Mouse (Mus musculus): ENCODE data around the gene Cdca4.
A peak's percentile ranks its signal among the peaks of the same experiment; 100 is the strongest.
"Not testable (repeated sequence)": the region's sequence is repeated elsewhere in the genome, so short reads cannot be mapped to it uniquely, and the experiment has no call there.

Cdca4 gene

DNA sequence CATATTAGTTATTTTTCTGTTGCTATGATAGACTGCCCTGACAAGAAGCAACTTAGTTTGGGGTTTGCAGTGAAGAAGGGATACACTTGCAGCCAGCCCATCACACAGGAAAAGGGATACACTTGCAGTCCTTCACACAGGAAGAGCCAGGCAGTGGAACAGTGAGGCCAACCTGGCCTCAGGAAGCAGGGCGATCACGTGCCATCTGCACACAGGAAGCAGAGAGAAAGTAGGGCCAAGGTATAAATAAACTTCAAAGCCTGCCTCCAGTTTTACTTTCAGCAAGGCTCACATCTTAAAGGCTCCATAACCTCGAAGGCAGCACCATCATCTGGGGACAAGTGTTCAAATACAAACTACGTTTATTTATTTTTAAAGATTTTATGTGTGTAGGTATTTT, 6.0 kb downstream of the Cdca4 start:
- no peak for DNase-seq (ENCODE audit: low read depth, low spot score)

DNA sequence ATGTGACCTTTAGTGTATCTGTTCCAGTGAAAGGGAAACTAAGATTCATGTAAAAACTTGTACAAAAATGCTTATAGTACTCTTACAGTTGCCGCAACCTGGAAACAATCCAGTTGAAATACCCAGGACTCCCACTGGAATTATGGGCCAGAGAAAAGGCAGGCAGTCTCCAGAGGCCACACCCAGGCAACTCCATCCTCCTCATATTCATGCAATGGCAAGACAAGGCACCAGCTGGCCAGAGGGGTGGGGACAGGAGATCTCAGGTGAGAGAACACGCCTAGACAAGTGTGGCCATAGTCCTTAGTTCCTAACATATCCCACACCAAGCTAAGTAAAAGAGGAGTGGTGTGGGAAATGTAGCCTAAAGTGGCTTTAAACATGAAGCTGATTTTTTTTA, 6.5 kb downstream of the Cdca4 start:
- no peak for DNase-seq (ENCODE audit: low read depth, low spot score)

DNA sequence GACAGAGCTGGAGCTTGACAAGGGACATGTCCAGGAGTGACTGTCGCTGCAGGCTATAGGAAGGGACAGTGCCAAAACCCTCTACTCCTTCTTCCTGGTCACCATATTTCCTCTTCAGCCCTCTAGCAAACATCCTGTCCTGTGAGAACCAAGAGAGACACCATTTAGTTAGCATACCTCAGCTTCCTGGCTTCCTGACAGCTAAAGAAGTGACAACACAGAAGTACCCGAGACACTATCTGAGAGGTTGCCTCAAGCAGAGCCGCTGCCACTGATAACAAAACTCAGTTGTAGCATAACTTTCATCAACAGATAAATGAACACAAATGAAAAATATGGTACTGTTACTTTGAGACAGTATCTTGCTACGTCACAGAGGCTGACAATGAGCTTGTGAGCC, 7.2 kb downstream of the Cdca4 start:
- DNase-seq (ENCODE audit: low read depth, low spot score) = no peak

DNA sequence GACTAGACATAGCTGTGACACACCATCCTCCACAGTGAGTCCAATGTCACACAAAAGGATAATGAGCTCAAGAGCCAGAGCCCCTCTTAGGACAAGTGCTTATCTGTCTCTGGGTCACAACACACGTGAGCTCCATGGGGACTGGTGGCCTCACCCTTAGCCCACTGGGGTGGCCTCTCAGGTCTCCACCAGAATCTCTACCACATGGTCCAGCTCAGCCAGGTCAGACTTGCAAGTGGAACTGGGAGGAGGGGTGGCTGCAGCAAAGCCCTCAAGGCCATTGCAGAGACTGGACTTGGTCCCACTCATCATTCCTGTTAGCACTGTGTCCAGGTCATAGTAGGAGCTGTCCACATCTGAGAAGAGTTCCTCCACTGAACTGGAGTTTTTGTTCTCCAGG, 8.0 kb downstream of the Cdca4 start:
- DNase-seq (ENCODE audit: low read depth, low spot score) = peak; percentile 47

DNA sequence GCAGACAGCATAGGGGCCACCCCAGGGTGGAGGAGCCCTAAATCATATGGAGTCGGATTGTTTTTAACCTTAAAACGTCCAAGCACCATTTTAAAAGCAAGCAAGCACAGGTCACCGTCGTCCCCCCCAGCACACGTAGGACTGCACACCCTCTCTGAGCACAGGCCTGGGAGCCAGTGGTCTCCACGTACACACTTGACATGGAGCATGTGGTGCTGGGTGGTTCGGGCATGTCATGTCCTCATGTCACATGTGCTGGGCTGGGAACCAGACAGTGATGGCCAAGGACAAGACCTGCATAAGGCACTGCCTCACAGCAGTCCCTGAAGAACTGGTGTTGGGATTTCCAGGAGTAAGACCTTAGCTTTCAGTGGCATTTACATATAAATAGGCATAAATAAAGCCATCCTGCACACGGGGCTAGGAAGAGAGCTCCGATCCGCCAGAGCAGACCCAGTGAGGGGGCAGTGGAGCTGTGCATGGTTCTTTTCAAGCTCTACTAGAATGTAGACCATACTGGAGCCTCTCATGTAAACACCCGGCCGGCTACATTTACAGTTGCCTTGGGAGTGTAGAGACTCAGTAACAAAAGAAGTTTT, 8.7 kb downstream of the Cdca4 start:
- no peak for DNase-seq (ENCODE audit: low read depth, low spot score)

DNA sequence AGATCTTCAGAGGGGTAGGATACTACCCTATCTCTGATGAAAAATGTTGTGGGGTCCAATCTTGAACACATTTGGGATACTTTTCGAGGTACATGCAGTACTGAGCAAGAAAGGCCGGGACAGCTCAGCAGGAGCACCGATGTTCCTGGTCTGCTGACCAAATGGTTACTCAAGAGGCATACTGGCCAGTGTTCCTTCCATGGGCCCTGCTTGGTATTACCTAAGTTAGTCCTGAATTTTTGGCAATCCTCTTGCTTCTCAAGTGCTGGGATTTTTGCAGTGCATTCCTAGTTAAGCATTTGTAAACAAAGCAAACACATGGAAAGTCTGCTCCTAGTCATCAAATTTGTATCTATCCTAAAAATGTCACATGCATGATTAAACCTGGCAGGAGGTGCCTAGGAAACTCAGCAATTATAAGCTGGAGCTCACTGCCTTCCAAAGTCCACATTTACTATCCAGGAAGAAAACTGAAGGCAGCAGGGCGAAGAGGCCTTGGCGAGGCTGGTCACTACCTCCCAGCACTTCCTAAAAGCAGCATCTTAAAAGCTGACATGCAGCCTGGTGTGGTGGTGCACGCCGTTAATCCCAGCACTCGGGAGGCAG, 10.1 kb downstream of the Cdca4 start:
- DNase-seq (ENCODE audit: low read depth, low spot score) = no peak

DNA sequence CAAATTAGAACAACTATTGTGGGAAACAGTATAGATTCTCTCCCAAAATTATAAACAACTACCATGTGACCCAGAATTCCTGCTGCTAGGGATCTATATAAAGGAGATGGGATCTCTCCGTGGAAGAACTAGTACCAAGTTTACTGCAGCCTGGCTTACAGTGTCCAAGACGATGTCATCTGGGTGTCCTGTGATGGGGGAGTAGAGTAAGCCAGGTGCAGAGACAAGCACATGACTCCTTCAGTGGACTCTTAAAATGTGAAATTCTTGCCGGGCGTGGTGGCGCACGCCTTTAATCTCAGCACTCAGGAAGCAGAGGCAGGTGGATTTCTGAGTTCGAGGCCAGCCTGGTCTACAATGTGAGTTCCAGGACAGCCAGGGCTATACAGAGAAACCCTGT, 12.4 kb downstream of the Cdca4 start:
- DNase-seq (ENCODE audit: low read depth, low spot score) = not testable (repeated sequence)

DNA sequence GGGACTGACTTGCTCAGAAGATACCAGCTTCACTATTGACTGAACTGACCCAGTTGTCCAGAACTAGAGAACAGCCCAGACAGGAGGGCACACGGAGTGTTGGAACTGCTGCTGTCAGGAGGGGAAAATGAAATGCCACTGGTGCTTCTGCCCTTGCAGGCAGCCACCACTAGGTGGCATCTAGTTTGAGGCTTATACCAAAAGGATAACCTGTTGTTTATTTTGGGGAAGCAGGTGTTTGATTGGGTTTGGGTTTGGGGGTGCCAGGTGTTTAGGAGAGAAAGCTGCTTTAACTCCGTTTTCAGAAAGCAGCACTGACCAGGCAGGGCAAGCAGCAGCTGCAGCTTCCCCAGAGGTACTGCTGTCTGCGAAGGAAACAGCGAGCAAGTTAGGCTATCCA, 12.9 kb downstream of the Cdca4 start:
- DNase-seq (ENCODE audit: low read depth, low spot score) = no peak

DNA sequence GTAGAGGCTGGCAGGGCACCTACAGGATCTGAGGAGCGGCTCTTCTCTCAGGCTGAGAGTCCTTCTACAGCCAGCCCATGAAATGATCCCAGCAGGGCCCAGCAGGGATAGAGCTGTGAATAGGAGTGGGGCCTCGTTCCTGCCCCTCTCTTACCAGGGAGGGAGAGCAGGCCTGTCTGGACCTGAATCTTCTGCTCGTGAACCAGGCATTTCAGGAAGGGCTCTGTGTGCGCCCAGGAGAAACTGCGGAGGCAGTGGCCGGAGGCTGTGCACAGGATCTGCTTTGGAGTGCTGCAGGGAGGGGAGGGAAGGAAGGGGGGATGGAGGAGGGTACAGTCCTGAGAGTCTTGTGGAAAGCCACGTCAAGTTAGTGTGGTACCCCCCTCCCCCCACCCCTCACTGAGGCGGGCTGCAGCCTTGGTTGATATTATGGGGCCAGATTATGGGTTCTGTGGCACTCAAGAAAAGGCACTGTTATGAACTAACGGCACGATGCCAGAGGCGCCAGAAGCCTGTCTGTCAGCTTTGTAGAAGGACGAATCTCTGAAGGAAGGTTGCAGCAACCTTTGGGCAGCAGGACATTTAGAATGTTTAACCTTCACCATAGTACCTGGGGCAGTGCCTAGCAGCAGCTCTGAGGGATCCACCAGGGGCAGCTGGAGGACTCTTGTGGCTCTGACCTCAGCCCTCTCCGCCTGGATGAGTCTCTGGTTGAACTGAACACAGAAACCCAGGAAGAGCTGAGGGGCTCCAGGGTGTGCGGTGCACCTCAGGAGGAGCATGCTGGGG, 14.3 kb downstream of the Cdca4 start:
- DNase-seq (ENCODE audit: low read depth, low spot score) = no peak

DNA sequence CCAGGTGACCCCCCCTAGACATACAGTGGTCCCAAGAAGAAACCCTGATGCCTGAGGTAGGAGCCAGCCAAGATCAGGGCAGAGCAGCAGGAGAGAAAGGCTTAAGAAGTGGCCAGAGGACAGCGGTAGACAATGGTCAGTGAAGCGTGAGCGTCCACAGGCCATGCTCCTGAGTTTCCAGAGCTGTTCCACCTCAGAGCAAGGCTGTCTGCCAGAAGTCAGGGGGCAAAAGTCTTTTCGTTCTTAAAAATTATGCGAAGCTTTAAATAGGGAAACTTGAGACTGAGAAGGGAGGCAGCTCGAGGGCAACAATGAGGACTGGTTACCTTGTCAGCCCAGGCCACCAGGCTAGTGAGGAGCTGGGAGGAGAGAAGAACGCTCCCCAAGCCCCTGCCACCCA, 15.9 kb downstream of the Cdca4 start:
- DNase-seq (ENCODE audit: low read depth, low spot score) = no peak

DNA sequence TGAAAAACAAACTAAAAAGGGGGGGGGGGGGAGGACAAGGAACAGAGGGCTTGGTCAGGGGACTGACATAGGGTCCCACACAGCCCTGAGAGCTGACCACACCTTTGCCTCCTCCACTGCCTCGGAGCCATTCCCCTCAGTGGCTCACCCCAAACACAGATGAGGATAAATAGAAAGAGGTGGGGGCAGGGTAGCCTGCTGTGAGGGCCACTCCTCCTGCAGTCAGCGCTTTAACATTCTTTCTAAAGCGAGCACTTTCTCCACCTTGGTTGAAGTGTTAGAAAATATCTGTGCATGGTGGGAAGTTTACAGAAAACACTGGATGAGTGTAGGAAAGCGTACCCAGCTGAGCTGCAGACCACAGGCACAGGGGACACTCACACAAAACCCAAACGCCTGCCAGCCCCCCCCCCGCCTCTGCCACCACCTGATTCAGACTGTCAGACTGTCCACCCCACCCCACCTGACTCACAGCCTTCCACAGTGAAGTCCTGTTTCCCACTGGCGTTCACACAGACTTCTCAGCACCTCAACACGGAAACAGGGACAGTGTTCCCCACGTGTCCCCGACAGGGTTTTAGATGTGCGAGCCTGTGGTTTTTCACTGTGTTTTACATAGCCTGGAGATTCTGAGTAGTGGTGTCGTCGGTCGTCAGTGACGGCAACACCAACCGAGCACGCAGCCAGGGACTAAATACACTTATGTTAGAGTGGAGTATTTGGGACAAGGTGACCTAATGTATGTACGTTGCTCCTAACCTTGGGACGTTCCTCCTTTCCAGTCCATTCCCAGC, 18.9 kb downstream of the Cdca4 start:
- no peak for DNase-seq (ENCODE audit: low read depth, low spot score)

DNA sequence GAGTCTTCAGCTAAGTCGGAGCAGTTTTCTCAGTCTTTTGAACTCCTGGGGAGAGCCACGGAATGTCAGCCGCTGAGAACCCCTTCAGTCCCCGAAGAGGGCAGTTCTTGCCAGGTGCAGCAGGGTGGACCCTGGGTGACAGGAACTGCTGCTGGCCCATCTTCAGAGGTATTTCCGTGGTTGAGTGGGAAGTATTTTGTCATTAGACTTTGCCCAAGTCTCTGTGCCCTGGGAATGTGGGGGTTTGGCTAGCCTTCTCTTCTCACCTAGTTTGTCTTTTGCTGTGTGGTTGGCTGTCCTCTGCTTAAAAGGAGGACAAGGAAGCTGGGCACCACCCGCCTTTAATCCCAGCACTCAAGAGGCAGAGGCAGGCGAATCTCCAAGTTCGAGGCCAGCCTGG, 19.6 kb downstream of the Cdca4 start:
- no peak for DNase-seq (ENCODE audit: low read depth, low spot score)

DNA sequence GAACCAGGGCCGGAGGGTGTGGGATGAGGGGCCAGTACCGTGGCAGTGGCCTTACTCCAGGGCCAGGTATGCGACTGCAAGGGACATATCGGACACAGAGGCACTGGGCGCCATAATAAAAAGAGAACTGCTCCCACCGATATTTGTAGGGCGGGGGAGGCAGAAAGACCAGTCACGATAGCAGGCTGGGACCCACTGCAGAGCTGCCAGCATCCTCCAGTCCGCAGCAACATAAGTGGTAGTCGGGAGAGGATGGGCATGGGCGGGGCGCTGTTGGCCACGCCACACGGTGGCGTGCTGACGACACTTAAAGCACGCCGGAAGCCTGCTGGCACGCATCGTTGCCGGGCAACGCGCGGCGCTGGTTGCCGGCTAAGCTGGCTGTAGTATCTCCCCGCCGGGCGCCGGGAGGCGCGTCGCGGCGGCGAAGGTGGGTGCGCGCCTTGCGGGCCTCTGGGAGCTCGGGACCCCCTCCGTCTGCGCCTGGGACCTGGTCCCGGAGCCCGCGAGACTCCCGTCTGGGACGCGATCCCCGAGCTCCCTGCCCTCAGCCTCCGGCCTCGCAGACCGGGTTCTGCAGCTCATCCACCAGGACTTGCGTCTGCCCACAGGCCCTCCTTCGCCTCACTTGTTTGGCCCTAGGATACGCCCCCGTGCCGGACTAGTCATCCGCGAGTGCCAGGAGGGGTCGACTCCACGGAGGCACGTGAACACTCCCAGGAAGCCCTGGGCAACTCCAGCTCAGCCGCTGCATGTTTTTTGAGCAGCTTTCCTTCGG, 20.4 kb downstream of the Cdca4 start, which contains the start of gene Clba1:
Gene Clba1, plus strand, starts transcription at position 351 of the 778 bp plus-strand sequence.
- peak; percentile 89 for DNase-seq (ENCODE audit: low read depth, low spot score)

DNA sequence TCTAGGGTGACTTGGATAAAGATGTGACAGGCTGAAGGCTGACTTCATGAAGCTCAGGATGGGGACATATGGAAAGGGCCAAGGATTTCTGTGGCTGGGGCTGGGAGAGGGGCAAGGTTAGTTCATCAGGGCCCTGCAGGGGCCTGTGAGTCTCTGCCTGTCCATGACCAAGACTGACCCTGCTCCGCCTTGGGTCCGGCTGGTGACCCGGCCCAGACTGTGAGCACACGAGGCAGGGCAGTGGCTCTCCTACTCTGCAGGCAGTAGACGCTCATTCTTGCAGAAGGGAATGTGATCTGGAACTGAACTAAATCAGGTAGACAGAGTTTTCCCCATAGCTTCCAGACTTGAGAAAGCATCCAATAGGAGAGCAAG, 21.0 kb downstream of the Cdca4 start:
- no peak for DNase-seq (ENCODE audit: low read depth, low spot score)

DNA sequence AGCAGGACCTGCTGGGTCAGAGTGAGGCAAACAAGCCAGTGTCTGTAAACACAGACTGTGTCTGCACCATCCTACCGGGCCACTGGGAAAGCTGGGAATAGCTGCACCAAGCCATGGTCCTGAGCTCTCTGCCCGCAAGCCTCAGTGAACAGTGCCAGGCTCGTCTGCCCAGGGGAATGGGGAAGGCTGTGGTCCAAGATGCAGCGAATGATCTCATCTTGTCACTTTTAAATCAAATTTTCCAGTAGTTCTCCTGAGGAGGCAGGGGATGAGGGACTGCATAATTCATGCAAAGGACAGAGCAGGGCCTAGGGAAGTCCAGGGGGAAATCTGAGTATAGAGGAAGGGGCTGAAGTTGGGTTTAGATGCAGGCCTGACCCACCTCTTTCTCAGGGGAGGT, 21.4 kb downstream of the Cdca4 start:
- no peak for DNase-seq (ENCODE audit: low read depth, low spot score)

DNA sequence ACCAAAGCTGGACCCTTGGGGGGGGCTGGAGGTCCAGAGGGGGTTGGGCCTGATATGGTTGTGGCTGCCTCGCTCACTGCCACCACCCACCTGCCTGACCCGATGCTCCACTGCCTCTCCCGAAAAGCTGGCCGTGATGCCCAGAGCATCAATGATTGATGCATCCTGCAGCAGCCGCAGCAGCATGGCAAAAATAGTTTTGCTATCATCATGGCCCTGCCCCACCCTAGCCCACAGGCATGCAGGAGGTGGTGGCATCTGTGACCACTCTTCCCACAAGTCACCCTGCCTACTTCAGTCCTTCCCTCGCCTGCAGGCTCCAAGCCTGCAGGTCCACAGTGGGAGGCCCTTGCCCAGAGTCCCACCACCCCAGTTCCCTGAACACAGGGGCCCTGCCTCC, 23.2 kb downstream of the Cdca4 start:
- DNase-seq (ENCODE audit: low read depth, low spot score) = no peak

DNA sequence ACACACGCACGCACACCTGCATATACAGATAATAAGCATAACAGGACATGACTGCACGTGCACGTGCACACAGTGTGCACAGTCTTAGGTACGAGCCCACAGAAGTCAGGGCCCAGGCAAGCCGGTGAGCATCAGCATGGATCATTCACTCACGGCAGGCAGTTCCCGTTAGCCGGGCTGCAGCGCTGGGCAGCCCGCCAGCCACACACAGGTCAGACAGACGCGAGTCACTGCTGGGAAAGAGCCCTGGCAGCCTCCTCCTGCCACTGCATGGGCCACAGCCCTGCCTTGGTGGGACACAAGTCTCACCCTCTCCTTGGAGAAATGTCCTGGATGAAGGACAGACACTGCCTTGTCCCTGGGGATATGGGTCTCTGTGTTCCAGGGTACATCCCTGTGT, 25.2 kb downstream of the Cdca4 start:
- DNase-seq (ENCODE audit: low read depth, low spot score) = no peak

DNA sequence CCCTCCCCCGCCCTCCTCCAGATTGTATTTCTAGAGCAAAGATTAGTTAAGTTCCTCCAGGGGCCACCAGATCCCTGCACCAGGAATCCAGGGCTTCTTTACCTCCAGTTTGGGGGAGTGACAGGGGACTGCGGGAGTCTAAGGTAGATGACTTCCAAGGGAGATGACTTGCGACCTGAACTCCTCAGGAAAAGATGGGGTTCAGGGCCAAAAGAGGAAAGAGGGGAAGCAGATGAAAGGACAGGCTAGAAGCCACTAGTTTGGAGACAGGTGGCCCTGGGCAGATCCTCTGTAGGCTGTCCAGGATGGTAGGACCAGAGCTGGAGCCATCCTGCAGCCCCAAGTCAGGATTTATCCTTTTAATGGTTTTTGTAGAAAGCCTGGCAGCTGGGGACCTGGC, 26.3 kb downstream of the Cdca4 start:
- no peak for DNase-seq (ENCODE audit: low read depth, low spot score)

DNA sequence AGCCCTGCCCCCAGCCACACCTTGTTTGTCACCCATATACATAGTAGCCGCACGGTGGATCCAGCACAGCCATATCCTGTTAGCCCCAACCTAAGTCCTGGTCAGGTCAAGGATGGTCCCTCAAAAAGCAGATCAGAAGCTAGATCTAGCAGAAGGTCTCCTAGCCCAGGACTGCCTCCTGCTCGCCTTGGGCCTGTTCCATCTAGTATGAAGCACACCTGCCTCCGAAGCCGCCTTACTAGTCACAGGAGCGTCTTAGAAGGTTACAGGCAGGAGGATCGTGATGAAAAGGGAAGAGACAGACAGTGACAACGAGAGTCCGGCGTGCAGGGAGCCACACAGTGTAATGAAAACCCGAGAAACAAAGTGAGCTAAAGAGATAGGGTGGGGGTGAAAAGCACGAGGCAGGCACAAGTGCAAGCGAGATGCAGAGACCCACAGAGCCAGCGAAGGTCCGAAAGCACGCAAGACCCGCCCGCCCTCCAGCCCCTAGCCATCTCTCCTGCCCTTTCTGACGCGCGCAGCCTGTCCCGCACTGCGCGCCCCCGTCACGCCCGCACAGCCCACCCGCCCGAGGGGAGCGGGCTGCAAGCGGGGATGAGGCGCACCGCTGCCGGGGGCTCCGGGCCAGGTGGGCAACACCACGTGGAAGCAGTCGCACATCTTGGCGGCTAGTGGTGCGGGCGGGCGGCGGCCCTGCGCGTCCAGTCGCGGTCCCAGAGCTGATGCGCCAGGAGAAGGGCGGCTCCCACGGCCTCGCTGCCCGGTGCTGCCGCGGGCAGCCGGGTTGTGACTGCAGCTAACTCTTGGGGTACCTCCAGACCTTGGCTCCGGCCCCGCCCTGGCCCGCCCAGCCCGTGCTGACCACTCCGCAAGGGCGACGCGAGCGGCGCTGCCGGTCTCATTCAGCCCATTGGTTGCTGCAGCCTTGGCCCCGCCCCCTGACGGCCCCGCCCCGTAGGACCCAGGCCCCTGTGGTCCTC, 27.1 kb downstream of the Cdca4 start, which contains the start of gene Ahnak2:
Gene Ahnak2, minus strand, starts transcription at position 794 of the 983 bp plus-strand sequence.
- no peak for DNase-seq (ENCODE audit: low read depth, low spot score)

DNA sequence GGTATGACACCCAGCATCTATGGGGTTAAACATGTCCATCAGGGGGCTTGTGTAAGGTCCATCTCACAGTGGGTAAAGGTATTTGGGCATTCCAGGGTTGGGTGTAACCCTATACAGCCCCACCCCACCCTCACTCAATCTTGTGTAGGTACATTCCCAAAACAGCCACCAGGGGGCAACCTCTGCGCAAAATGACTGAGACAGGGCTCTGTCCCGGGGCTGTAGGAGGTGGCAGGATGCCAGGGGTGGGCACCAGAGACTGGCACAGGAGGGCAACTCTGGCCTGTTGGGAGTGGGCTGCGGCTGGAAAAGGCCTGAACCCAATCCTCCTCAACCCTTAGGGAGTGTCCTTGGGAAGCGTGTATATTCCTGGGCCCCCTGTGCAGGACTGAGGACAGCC, 28.7 kb downstream of the Cdca4 start:
- peak; percentile 66 for DNase-seq (ENCODE audit: low read depth, low spot score)
